Mouse (Mus musculus) limb, embryonic 12.5 days (tissue): ENCODE data around the gene Gspt1. TPM values are rescaled to one million over a fixed set of nuclear protein-coding genes. Genes with fewer than 3 reads are reported as not detected.

Experiments
- ATAC-seq: fragments of 200-750 bp; cut with Nextera tagmentation; 2 replicates; pipeline ENCODE4 v1.8.0; 2017; ENCODE audit warnings: low read depth, moderate TSS enrichment; ENCODE audit not compliant: insufficient number of reproducible peaks, insufficient read depth, low FRiP score, low TSS enrichment
- H3K27ac ChIP-seq: fragments of 300-500 bp; sonication (generic); 2 replicates; pipeline ENCODE4 v1.5.1; 2016; ENCODE audit warnings: mild to moderate bottlenecking, moderate library complexity
- H3K27me3 ChIP-seq: fragments of 300-500 bp; sonication (generic); 2 replicates; pipeline ENCODE4 v1.6.1; 2016; ENCODE audit warnings: mild to moderate bottlenecking, moderate library complexity
- H3K36me3 ChIP-seq: fragments of 300-500 bp; sonication (generic); 2 replicates; pipeline ENCODE4 v1.6.1; 2016; ENCODE audit warnings: mild to moderate bottlenecking, moderate library complexity
- H3K4me1 ChIP-seq: fragments of 300-500 bp; sonication (generic); replicated peaks from 2 replicates; pipeline ENCODE4 v1.6.1; 2016
- H3K4me2 ChIP-seq: fragments of 300-500 bp; sonication (generic); 2 replicates; pipeline ENCODE4 v1.6.1; 2016; ENCODE audit warnings: mild to moderate bottlenecking, moderate library complexity
- H3K4me3 ChIP-seq: fragments of 300-500 bp; sonication (generic); replicated peaks from 2 replicates; pipeline ENCODE4 v1.5.1; 2016; ENCODE audit warnings: mild to moderate bottlenecking
- H3K9ac ChIP-seq: fragments of 300-500 bp; sonication (generic); replicated peaks from 2 replicates; pipeline ENCODE4 v1.6.1; 2016; ENCODE audit warnings: mild to moderate bottlenecking, moderate library complexity
- H3K9me3 ChIP-seq: fragments of 300-500 bp; sonication (generic); 2 replicates; pipeline ENCODE4 v1.6.1; 2016; ENCODE audit warnings: mild to moderate bottlenecking, moderate library complexity
- WGBS: fragments of 180-500 bp; shearing (Covaris S2); methylation state at CpG from one replicate; pipeline ENCODE4 v1.1.7; 2016; 5-methylcytosine and 5-hydroxymethylcytosine counted together
- polyA plus RNA-seq: library from polyadenylated mRNA; unstranded; fragments of >200 nt; fragmentation: Nextera tagmentation; extraction: Ambion mirVana; gene quantifications from 2 replicates; pipeline ENCODE4 v1.2.1, GENCODE M21; 2016

The Gspt1 gene
- polyA plus RNA-seq, 1 experiment from 2014 or later: 106 TPM

DNA sequence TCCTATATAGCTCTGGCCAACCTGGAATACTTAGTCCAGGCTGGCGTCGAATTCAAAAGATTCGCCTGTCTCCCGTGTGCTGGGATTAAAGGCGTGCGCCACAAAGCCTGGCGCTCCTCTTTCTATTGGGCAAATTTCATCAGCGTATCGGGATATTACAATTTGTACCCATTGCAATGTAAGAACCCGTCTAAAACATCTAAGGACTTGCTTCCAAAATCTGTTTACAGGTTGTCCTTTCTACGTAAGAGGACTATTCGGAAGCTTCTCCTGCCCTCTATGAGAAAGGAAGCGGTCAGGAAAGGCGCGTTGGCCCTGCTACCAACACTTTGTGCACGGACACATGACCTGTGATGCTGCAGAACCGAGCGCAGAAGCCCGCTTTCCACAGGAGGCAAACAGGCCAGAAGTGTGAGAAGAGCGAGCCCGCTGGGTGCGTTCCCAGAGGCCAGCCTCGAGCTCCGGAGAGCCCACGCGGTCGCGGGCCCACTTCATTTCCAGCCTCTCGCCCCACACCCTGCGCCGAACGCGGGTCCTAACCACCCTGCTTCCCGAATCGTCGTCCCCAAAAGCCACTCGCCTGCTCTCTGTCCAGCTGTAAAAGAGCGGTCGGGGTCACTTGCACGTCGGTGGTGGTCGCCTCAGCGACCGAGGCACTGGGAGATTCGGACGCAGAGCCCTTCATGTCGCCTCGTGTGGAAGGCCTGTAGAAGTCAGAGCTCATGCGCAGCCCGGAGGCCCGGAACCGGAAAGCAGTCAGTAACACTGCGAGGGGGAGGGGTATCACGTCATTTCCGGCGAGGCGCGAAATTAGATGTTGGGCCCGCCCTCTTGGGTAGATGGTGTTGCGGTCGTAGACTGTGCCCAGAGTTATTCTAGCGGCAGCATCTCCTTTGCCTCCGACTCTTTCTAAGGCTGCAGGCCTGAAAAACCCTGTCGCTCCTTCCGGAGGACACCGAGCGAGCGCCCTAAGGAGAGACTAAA, 51.3 kb downstream of the Gspt1 start, which contains the start of gene Rsl1d1:
Rsl1d1 (minus strand) TSS at position 761 of the 984 bp plus-strand sequence.
- Histone ChIP-seq H3K4me2 (peak within 1 kb of the TSS; percentile 91), H3K9ac (peak within 1 kb of the TSS; percentile 91), H3K36me3 (peaks cover 56% of the 10 kb centered on the region), H3K9me3 (no peaks in the 10 kb centered on the region), H3K27ac (peak within 1 kb of the TSS; percentile 91), H3K4me1 (peaks cover 32% of the 10 kb centered on the region), H3K27me3 (no peaks in the 10 kb centered on the region), H3K4me3 (peak within 1 kb of the TSS; percentile 84)
- ATAC-seq: peak; percentile 97
- WGBS: under 1% methylated on average over 68 of the region's 68 CpGs

DNA sequence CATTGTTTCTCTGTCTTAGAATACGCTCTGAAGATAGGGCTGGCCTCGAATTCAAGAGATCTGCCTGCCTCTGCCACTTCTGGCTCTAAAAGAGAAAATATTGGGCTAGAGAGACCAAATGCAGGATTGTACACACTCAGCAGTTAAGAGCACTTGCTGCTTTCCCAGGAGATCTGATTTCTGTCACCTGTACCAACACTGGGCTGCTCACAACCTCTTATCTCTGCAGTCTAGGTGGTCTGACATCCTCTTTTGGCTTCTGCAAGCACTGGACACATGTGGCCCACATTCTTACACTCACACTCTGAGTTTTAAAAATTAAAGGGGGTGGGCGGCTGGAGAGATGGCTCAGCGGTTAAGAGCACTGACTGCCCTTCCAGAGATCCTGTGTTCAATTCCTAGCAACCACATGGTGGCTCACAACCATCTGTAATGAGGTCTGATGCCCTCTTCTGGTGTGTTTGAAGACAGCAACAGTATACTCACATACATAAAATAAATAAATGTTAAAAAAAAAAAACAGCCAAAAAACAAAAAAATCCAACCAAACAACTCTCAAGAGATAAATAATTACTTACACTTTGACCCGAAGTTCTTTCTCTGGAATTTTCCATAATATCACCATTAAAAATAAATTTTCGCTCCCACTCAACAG, 52.3 kb downstream of the Gspt1 start:
- no peak for ATAC-seq
- Histone ChIP-seq H3K4me3 (peak overlapping the region; percentile 84), H3K9me3 (no peaks in the 10 kb centered on the region), H3K36me3 (peaks cover 59% of the 10 kb centered on the region), H3K9ac (peak overlapping the region; percentile 91; the same call in 1 of the 2 replicates), H3K4me1 (peaks cover 32% of the 10 kb centered on the region), H3K27ac (no peak overlapping the region), H3K4me2 (peak overlapping the region; percentile 91), H3K27me3 (no peaks in the 10 kb centered on the region)
- 68% methylated on average over 6 of the region's 6 CpGs for WGBS

DNA sequence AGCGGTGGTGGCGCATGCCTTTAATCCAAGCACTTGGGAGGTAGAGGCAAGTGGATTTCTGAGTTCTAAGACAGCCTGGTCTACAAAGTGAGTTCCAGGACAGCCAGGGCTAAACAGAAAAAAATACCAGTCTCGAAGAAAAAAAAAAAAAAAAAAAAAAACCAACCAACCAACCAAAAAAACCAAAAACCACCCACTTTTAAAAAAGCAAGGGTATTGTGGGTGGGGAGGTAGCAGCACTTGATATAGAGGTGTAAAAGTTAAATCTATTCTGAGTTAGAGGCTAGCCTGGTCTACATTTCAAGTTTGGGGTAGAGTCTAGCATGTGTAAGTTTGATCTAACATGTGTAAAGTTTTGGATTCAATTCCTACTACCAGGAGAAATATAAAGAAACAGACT, 53.9 kb downstream of the Gspt1 start:
- ATAC-seq: no peak
- no peaks in the 10 kb centered on the region for H3K27me3 ChIP-seq
- no peak overlapping the region for H3K4me2 ChIP-seq
- no peaks in the 10 kb centered on the region for H3K9me3 ChIP-seq
- H3K27ac ChIP-seq: no peak overlapping the region
- H3K36me3 ChIP-seq: peaks cover 66% of the 10 kb centered on the region
- no peak overlapping the region for H3K4me3 ChIP-seq
- H3K9ac ChIP-seq: no peak overlapping the region
- H3K4me1 ChIP-seq: peaks cover 29% of the 10 kb centered on the region
- WGBS: 95% methylated on average over 3 of the region's 3 CpGs

DNA sequence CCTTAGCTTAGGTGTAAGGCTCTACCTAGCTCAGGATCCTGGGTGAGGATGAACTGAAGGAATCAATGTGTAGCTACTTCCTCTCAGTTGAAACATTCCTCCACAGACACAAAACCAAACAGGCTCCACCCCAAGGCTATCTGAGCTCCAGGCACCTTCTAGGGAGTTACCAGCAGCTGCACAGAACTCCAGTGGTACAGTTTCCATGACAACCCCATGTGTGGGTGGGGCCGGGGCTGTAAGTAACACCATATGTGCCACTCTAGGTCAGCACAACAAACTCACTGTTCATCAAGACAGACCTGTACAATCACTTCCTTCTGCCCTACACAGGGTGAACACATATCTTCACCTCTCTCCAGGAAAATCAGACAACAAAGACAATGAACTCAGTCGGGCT, 55.7 kb downstream of the Gspt1 start:
- Histone ChIP-seq H3K27me3 (no peaks in the 10 kb centered on the region), H3K36me3 (peaks cover 80% of the 10 kb centered on the region), H3K9ac (no peak overlapping the region), H3K4me2 (no peak overlapping the region), H3K4me3 (no peak overlapping the region), H3K4me1 (peaks cover 15% of the 10 kb centered on the region), H3K27ac (peak overlapping the region; percentile 35; the same call in 1 of the 2 replicates), H3K9me3 (no peaks in the 10 kb centered on the region)
- ATAC-seq: peak; percentile 57
- 28% methylated on average over 2 of the region's 2 CpGs for WGBS

DNA sequence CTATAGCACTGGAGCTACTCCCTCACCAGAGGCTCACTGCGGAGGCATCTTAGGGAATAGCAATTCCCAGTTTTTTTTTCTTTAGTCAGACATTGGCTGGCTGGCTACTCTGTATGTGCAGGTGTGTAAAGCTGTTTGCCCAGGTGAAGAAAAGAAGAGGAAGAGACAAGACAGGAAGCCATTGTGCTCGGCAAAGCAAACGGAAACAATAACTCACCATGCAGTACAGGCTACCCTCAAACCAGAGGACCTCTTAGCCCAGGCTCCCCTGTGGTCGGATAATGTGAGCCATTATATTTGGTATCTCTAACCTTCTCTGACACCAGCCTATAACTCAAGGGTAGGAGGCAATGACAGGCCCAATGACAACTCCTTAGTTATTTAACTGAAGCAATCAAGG, 57.1 kb downstream of the Gspt1 start:
- no peaks in the 10 kb centered on the region for H3K27me3 ChIP-seq
- no peak for ATAC-seq
- no peak overlapping the region for H3K4me3 ChIP-seq
- H3K4me2 ChIP-seq: no peak overlapping the region
- peaks cover 94% of the 10 kb centered on the region for H3K36me3 ChIP-seq
- peaks cover 15% of the 10 kb centered on the region for H3K4me1 ChIP-seq
- no peak overlapping the region for H3K9ac ChIP-seq
- no peaks in the 10 kb centered on the region for H3K9me3 ChIP-seq
- no peak overlapping the region for H3K27ac ChIP-seq
- 92% methylated on average over 4 of the region's 4 CpGs for WGBS

DNA sequence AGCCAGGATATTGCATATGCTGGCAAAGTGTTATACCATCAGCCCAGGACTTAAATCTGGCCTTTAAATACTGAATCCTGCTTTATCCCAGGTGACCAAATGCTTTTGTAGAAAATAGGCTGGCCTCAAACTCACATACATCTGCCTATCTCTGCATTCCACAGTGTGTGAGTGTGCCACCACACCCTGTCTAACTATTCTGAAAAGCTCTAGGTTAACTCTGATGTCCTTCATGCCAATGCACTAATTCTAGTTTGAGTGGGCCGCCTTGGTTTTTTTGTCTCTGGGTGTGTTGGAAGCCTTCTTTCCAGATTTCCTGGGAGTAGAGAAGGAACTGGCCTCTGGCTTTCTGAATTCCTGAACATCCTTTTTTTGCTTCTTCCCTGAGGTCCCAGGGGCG, 60.9 kb downstream of the Gspt1 start:
- peaks cover 69% of the 10 kb centered on the region for H3K36me3 ChIP-seq
- H3K4me1 ChIP-seq: peaks cover under 1% of the 10 kb centered on the region; the same call in 1 of the 2 replicates
- no peak overlapping the region for H3K27ac ChIP-seq
- no peak overlapping the region for H3K4me3 ChIP-seq
- no peak overlapping the region for H3K9ac ChIP-seq
- no peaks in the 10 kb centered on the region for H3K27me3 ChIP-seq
- no peak for ATAC-seq
- no peak overlapping the region for H3K4me2 ChIP-seq
- WGBS: 94% methylated on average over 2 of the region's 2 CpGs
- no peaks in the 10 kb centered on the region for H3K9me3 ChIP-seq

DNA sequence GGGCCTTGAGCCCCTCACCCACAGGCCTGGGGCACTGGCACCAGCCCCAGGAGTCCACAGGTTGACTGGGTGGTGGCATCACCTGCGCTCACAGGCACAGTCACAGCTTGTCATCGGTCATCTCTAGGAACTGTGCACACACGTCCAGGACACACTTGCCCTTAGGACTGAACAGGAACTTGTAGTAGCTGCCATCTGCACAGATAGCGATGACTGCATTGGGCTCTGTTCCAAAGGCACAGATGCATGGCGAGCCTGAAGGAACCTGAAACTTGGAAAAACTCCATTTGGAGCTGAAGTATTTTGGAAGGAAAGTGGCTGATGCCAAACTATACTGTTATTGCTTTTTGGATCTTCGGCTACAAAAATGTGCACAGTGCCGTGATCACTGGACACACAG, 64.0 kb downstream of the Gspt1 start:
- 88% methylated on average over 7 of the region's 7 CpGs for WGBS
- peaks cover 38% of the 10 kb centered on the region for H3K36me3 ChIP-seq

DNA sequence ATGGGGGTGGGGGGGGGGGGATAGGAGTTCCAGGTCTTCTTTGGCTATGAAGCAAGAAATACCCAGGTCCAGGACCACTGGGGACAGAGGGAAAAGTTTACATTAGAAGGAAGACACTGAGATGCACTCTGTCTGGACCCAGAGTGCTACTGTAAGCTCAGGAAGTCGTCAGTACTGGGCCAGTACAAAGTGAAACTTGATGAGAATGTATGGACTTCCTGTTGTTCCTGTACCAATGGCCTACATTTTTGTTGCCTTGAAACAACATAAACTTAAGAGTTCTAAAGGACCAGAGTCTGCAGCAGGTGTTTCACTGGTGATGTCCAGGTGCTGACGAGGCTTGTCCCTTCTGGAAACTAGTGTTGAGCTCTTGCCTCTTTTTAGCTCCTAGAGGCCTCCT, 76.7 kb downstream of the Gspt1 start:
- WGBS: 78% methylated on average over 2 of the region's 2 CpGs
- ATAC-seq: no peak
- H3K4me2 ChIP-seq: peak overlapping the region; percentile 88; the same call in 1 of the 2 replicates

More for the DNA sequence above, 64.0 kb downstream of the Gspt1 start:
- Histone ChIP-seq H3K27ac (no peak overlapping the region), H3K27me3 (no peaks in the 10 kb centered on the region), H3K4me1 (no peaks in the 10 kb centered on the region), H3K9me3 (no peaks in the 10 kb centered on the region), H3K4me2 (no peak overlapping the region), H3K9ac (no peak overlapping the region), H3K4me3 (no peak overlapping the region)
- ATAC-seq: no peak

DNA sequence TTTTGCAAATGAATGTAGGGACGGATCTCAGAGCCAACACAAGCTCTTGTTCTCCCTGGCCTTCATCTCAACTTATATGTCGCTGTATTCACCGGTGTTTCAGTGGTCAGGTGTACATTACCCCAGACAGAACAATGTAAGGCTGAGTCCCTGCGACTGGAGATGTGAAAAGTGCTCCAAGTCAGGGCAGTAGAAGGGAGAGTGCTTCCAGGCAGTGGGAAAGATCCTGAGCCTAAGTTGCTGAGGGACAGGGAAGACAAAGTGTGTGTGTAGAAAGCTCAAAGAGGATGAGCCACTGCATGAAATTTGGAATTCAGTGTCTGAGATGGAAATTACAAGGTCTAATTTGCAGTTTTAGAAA, 77.3 kb downstream of the Gspt1 start:
- Histone ChIP-seq H3K4me3 (peak overlapping the region; percentile 90), H3K9me3 (0 out of 2 replicates have a peak, but pooled peaks cover 3% of the 10 kb centered on the region), H3K27ac (no peak overlapping the region), H3K9ac (peak overlapping the region; percentile 83), H3K4me1 (peaks cover 12% of the 10 kb centered on the region), H3K36me3 (no peaks in the 10 kb centered on the region), H3K27me3 (0 out of 2 replicates have a peak, but pooled peaks cover 4% of the 10 kb centered on the region), H3K4me2 (peak overlapping the region; percentile 88)
- no peak for ATAC-seq
- 7% methylated on average over 4 of the region's 4 CpGs for WGBS

More for the DNA sequence above, 76.7 kb downstream of the Gspt1 start:
- Histone ChIP-seq H3K27me3 (0 out of 2 replicates have a peak, but pooled peaks cover 4% of the 10 kb centered on the region), H3K4me3 (no peak overlapping the region), H3K9me3 (0 out of 2 replicates have a peak, but pooled peaks cover 3% of the 10 kb centered on the region), H3K4me1 (peaks cover 9% of the 10 kb centered on the region), H3K36me3 (no peaks in the 10 kb centered on the region), H3K9ac (no peak overlapping the region), H3K27ac (no peak overlapping the region)

DNA sequence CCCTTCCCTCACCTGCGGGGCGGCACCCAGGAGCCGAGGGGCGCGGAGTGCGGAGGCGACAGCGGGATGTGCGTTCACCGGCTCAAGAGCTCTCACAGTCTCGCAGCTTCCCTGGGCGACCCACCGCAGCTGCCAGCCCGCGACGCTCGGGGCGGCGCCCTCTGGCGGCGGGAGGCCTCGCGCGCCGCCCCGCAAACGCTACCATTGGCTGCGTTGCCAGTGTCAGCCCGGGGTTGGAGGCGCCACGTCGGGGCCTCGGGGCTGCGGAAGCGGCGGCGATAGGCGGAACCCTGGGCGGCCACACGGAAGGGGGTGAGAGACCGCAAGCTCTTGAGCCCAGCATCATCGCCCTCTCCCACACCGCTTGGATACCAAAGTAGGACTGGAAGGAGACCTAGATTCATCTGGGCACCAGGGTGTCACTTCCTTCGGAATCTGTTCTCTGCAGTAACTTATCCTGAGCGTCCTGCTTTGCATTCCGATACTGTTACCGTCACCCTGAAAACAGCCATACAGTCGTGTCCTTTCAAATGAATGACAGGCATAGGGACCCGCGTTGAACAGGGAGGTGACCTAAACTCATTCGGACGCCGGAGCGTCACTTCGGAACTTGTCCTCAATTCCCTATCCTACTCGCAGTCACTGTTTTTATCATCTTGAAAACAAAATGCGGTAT, 77.8 kb downstream of the Gspt1 start, which contains the start of gene Zc3h7a:
Zc3h7a (minus strand) TSS at position 186 of the 676 bp plus-strand sequence.
- peak; percentile 93 for ATAC-seq
- Histone ChIP-seq H3K9ac (peak within 1 kb of the TSS; percentile 83), H3K36me3 (no peaks in the 10 kb centered on the region), H3K4me2 (peak within 1 kb of the TSS; percentile 88), H3K27ac (peak within 1 kb of the TSS; percentile 89), H3K27me3 (0 out of 2 replicates have a peak, but pooled peaks cover 4% of the 10 kb centered on the region), H3K4me3 (peak within 1 kb of the TSS; percentile 90), H3K9me3 (0 out of 2 replicates have a peak, but pooled peaks cover 3% of the 10 kb centered on the region), H3K4me1 (peaks cover 15% of the 10 kb centered on the region)
- WGBS: under 1% methylated on average over 55 of the region's 57 CpGs
